Mouse (Mus musculus) bone marrow macrophage, adult 2 months (primary cell): Measurements from ENCODE around the gene Reln.

Source experiments
- CTCF ChIP-seq: IDR thresholded peaks from 2 replicates; pipeline ENCODE4 v1.5.1; 2012; ENCODE audit warnings: low read depth, mild to moderate bottlenecking, low read length, moderate library complexity
- POLR2A ChIP-seq: IDR thresholded peaks from 2 replicates; pipeline ENCODE4 v1.6.1; 2012; ENCODE audit warnings: mild to moderate bottlenecking, low read depth, low read length, borderline replicate concordance

DNA sequence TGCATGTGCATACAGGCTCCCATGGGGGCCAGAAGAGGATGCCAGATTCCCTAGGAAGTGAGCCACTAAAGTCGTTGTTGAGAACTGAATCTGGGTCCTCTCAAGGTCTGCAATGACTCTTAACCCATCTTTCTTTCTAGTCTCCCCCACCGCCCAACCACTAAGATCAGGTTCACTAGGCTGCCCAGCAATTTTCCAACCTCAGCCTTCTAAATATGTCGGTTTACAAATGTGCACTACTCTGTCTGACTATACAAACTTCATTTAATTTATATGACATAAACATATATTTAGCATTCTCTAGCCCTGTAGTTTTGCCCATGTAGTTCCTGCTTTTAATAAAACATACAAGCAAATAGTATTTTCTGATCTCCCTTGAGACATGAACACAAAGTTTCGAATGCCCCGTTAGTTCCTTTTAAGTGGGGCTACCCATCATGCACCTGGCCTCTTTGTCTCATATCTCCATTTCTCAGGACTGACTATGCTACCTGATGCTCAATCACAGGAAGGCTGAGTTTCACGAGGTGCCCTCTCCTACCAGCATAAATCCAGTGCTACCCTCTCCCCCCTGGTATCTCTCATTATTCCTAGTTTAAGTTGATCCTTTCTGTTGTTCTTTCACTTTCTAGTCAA lies 317.1 kb downstream of the Reln start:
- TF ChIP-seq CTCF (no peak), POLR2A (no peak)
